In genomic region chr12:3764191-3764804, GRCm38 (mm10) we compare ENCODE assay signal across 15 mouse cellular contexts. TPM values are rescaled to one million over a fixed set of nuclear protein-coding genes. Genes with fewer than 3 reads are reported as not detected.
DNase-seq lines count a peak whose midpoint lies in the region; ATAC-seq and TF ChIP-seq lines count a peak whose summit lies in the region.
"Had no signal": no experiment of that assay in that cellular context is flagged by ENCODE, and none has a peak within 500 bp of the region (broad histone marks: within the 10 kb centered on the region; RNA-seq: fewer than 3 reads in every experiment).

No protein-coding gene starts in this region.

- no peak overlapping the region for H3K9ac ChIP-seq in heart, adult 2 months (ENCODE audit: low read depth, low read length)
- H3K9ac ChIP-seq in heart, embryonic 15.5 days = no peak overlapping the region
- H3K9ac ChIP-seq: forebrain, embryonic 12.5 days; limb, embryonic 15.5 days; stomach, embryonic 15.5 days had no signal

- H3K4me2 ChIP-seq in heart, embryonic 15.5 days = no peak overlapping the region
- H3K4me2 ChIP-seq: forebrain, embryonic 12.5 days; limb, embryonic 15.5 days; stomach, embryonic 15.5 days had no signal

- TF ChIP-seq EP300 in heart, adult 2 months (IDR thresholded peaks at IDR 0.05; ENCODE audit: insufficient read depth, low read depth, low read length) = 0 out of 2 replicates have a peak, but pooled peaks have one; percentile 13

- H3K36me3 ChIP-seq in heart, adult 2 months (ENCODE audit: control insufficient read depth, insufficient read depth, low read length) = peaks cover 6% of the 10 kb centered on the region; the same call in 1 of the 2 replicates
- H3K36me3 ChIP-seq in heart, embryonic 15.5 days = no peaks in the 10 kb centered on the region
- H3K36me3 ChIP-seq: forebrain, embryonic 12.5 days; stomach, embryonic 15.5 days had no signal

- no peaks in the 10 kb centered on the region for H3K79me2 ChIP-seq in heart, adult 2 months (replicated peaks; ENCODE audit: control insufficient read depth, insufficient read depth, low read length)

- WGBS in cerebellum, adult 2 months = 41% methylated on average over 3 of the region's 3 CpGs
- WGBS in heart, adult 2 months = 34% methylated on average over 3 of the region's 3 CpGs
- whole genome bisulfite sequencing in heart, embryonic 15.5 days = 55% methylated on average over 3 of the region's 3 CpGs

- TF ChIP-seq CTCF in cerebellum, adult 2 months (IDR thresholded peaks at IDR 0.05; ENCODE audit: borderline replicate concordance, insufficient read depth, low read depth, low read length) = no peak
- no peak for TF ChIP-seq CTCF in heart, adult 2 months (IDR thresholded peaks at IDR 0.05)

- TF ChIP-seq POLR2A in cerebellum, adult 2 months (IDR thresholded peaks at IDR 0.05; ENCODE audit: borderline replicate concordance, insufficient read depth, low read length) = no peak
- TF ChIP-seq POLR2A in heart, adult 2 months (IDR thresholded peaks at IDR 0.05; ENCODE audit: insufficient read depth, low read depth, low read length) = no peak

- peaks cover 43% of the 10 kb centered on the region for H3K4me1 ChIP-seq in cerebellum, adult 2 months (ENCODE audit: control insufficient read depth, insufficient read depth, low read length)
- peaks cover 6% of the 10 kb centered on the region for H3K4me1 ChIP-seq in heart, adult 2 months (ENCODE audit: control insufficient read depth, insufficient read depth, low read length)
- H3K4me1 ChIP-seq in heart, embryonic 15.5 days (replicated peaks) = peaks cover 18% of the 10 kb centered on the region

- peak in 1 of 2 experiments; percentile 70 for DNase-seq in cerebellum, adult 2 months
- DNase-seq in cerebellum, adult 9-11 months = no peak
- DNase-seq in heart, adult 2 months = peak in 1 of 2 experiments; percentile 54
- no peak for DNase-seq in heart, postnatal 25 days (ENCODE audit: low spot score)
- peak; percentile 97 for DNase-seq in Muller cell, postnatal 12 days (ENCODE audit: inconsistent ontology term)
- DNase-seq in lung, postnatal 10 days = no peak
- no peak for DNase-seq in urinary bladder, adult 2 months (ENCODE audit: low spot score)
- DNase-seq: cerebellum, postnatal 25 days; lung, postnatal 36 days; right cerebral cortex, adult 18-20 months; thymus, adult 2 months had no signal

- peak overlapping the region; percentile 25; the same call in 1 of the 2 replicates for H3K27ac ChIP-seq in cerebellum, adult 2 months (ENCODE audit: insufficient read depth, low read length)
- H3K27ac ChIP-seq in heart, adult 2 months = peak overlapping the region; percentile 52
- peak overlapping the region; percentile 16; the same call in 1 of the 2 replicates for H3K27ac ChIP-seq in heart, embryonic 15.5 days
- H3K27ac ChIP-seq: forebrain, embryonic 12.5 days; limb, embryonic 15.5 days; stomach, embryonic 15.5 days had no signal

- H3K9me3 ChIP-seq in heart, embryonic 15.5 days (replicated peaks) = no peaks in the 10 kb centered on the region
- H3K9me3 ChIP-seq: forebrain, embryonic 12.5 days; limb, embryonic 15.5 days; stomach, embryonic 15.5 days had no signal

- no peaks in the 10 kb centered on the region for H3K27me3 ChIP-seq in cerebellum, adult 2 months (ENCODE audit: control insufficient read depth, insufficient read depth, low read length)
- H3K27me3 ChIP-seq in heart, adult 2 months (ENCODE audit: control insufficient read depth, insufficient read depth, low read length) = no peaks in the 10 kb centered on the region
- H3K27me3 ChIP-seq in heart, embryonic 15.5 days = no peaks in the 10 kb centered on the region
- H3K27me3 ChIP-seq: forebrain, embryonic 12.5 days; limb, embryonic 15.5 days; stomach, embryonic 15.5 days had no signal

- intact Hi-C loops in heart, adult 2 months (cut with DNase I) = loop anchor here (5.0 kb wide), 1 partner anchor 78 kb away; no protein-coding TSS in a partner anchor
- intact Hi-C loops in heart, postnatal 25 days (cut with DNase I) = no loop called here

- no peak for ATAC-seq in heart, embryonic 15.5 days (replicated peaks; ENCODE audit: insufficient number of reproducible peaks, insufficient read depth, low FRiP score, low read depth)

- no peak overlapping the region for H3K4me3 ChIP-seq in cerebellum, adult 2 months (replicated peaks; ENCODE audit: insufficient read depth, low read depth, low read length)
- H3K4me3 ChIP-seq in heart, adult 2 months = no peak overlapping the region
- H3K4me3 ChIP-seq in heart, embryonic 15.5 days = no peak overlapping the region
- H3K4me3 ChIP-seq: forebrain, embryonic 12.5 days; limb, embryonic 15.5 days; stomach, embryonic 15.5 days had no signal

RNA-seq across cellular contexts. Expression of gene Dnmt3a, which starts 41.5 kb away (rescaled TPM):
- polyA plus RNA-seq in cerebellum, adult 2 months (2012; rRNA removed) = 43.2 and 47.6 TPM in 2 replicates
- 10 to 100 TPM; 50.9 to 56.0 TPM for total RNA-seq in heart, adult 2 months (2021)
- 13.6 and 22.4 TPM in 2 replicates for polyA plus RNA-seq in heart, adult 2 months (2012; rRNA removed)
- 10 to 100 TPM; 85.3 to 95.1 TPM for total RNA-seq in heart, postnatal 25 days (2021)
- polyA plus RNA-seq in heart, embryonic 15.5 days (2015; fragmentation: Nextera tagmentation; extraction: Ambion mirVana) = 79.9 and 94.7 TPM in 2 replicates
- 14.8 and 16.6 TPM in 2 replicates for polyA plus RNA-seq in urinary bladder, adult 2 months (2012; rRNA removed)
